Comparison of ENCODE assay signal across 8 mouse cellular contexts in the genomic region with DNA sequence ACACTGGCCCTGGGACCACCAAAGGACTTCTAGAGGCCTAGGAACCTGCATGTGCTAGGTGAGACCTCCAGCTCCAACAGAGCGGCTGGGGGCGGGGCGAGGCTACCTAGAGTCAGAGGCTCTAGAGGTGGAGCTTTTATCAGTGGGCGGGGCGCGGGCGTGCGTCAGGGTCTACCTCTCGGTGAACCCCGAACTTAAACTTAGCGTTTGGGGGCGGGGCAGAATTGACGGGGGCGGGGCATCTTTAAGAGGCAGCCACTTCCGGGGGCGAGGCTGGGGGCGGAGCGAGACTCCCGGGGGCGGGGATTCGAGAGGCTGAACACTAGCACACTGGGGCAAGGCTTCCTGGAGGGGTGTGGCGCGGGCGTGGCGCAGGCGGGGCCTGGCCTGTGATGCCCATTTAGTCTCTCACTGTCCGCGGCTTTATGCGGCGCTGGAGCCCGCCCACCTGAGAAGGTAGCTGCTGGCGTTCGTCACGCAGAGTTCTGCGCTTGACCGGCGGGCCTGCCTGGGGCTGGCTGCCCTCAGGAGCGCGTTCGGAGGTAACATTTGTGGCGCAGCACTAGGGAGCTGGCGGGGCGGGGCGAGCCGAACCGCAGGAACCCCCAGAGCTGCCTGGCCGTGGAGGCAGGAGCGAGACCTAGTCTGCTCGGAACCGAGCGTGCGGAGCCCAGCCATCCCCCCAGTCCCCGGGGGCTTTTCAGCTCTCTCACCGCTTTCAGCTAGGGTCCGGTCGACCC. TPM values are rescaled to one million over a fixed set of nuclear protein-coding genes. Genes with fewer than 3 reads are reported as not detected.
DNase-seq lines count a peak whose midpoint lies in the region; ATAC-seq and TF ChIP-seq lines count a peak whose summit lies in the region.

A gene (plus strand): TSS at position 392 of the 740 bp plus-strand sequence.

- H3K27me3 ChIP-seq in embryonic facial prominence, embryonic 12.5 days, result no peaks in the 10 kb centered on the region
- no peaks in the 10 kb centered on the region for H3K27me3 ChIP-seq in intestine, postnatal 0 days (replicated peaks; ENCODE audit: control insufficient read depth, insufficient read depth, low read length)
- no peaks in the 10 kb centered on the region for H3K27me3 ChIP-seq in midbrain, embryonic 10.5 days (ENCODE audit: low read depth, poor library complexity, severe bottlenecking)

- ATAC-seq in embryonic facial prominence, embryonic 12.5 days (ENCODE audit: insufficient number of reproducible peaks, insufficient read depth, low FRiP score, low TSS enrichment), result peak; percentile 98
- peak; percentile 96 for ATAC-seq in granulocyte monocyte progenitor cell, adult 5-6 weeks (replicated peaks; ENCODE audit: poor library complexity, severe bottlenecking)
- peak; percentile 100 for ATAC-seq in intestine, postnatal 0 days

- no peak for TF ChIP-seq CTCF in intestine, postnatal 0 days (IDR thresholded peaks at IDR 0.05; ENCODE audit: low read depth)

- H3K4me1 ChIP-seq in embryonic facial prominence, embryonic 12.5 days, result no peaks in the 10 kb centered on the region
- no peaks in the 10 kb centered on the region for H3K4me1 ChIP-seq in intestine, postnatal 0 days (replicated peaks; ENCODE audit: control insufficient read depth, insufficient read depth, low read length)
- H3K4me1 ChIP-seq in midbrain, embryonic 10.5 days, result peaks cover 13% of the 10 kb centered on the region

- intact Hi-C loops in left cerebral cortex, postnatal 36 days (cut with DNase I), result no loop called here

- peak; percentile 96 to 98 for DNase-seq in adrenal gland, postnatal 36 days
- peak; percentile 89 for DNase-seq in left cerebral cortex, postnatal 36 days (ENCODE audit: low spot score in 2 of 2)
- peak; percentile 92 for DNase-seq in midbrain, embryonic 10.5 days (ENCODE audit: low spot score)
- peak; percentile 91 to 92 for DNase-seq in right cerebral cortex, postnatal 36 days (ENCODE audit: low spot score in 2 of 2)
- DNase-seq in urinary bladder, postnatal 4 days (ENCODE audit: low spot score in 2 of 2), result peak; percentile 87 to 95

- no peaks in the 10 kb centered on the region for H3K36me3 ChIP-seq in embryonic facial prominence, embryonic 12.5 days
- H3K36me3 ChIP-seq in intestine, postnatal 0 days (ENCODE audit: control insufficient read depth, insufficient read depth), result no peaks in the 10 kb centered on the region
- H3K36me3 ChIP-seq in midbrain, embryonic 10.5 days, result no peaks in the 10 kb centered on the region

- peak within 1 kb of the TSS; percentile 89 for H3K4me2 ChIP-seq in embryonic facial prominence, embryonic 12.5 days (replicated peaks)
- peak within 1 kb of the TSS; percentile 96 for H3K4me2 ChIP-seq in intestine, postnatal 0 days (replicated peaks; ENCODE audit: low read depth)

- WGBS in embryonic facial prominence, embryonic 12.5 days, result 1% methylated on average over 56 of the region's 56 CpGs
- under 1% methylated on average over 56 of the region's 56 CpGs for WGBS in intestine, postnatal 0 days
- under 1% methylated on average over 56 of the region's 56 CpGs for whole genome bisulfite sequencing in midbrain, embryonic 10.5 days

- H3K27ac ChIP-seq in embryonic facial prominence, embryonic 12.5 days, result peak within 1 kb of the TSS; percentile 60; the same call in 1 of the 2 replicates
- peak within 1 kb of the TSS; percentile 46; the same call in 1 of the 2 replicates for H3K27ac ChIP-seq in intestine, postnatal 0 days (ENCODE audit: low read depth, low read length)
- H3K27ac ChIP-seq in midbrain, embryonic 10.5 days (replicated peaks), result peak within 1 kb of the TSS; percentile 78

- H3K9ac ChIP-seq in embryonic facial prominence, embryonic 12.5 days, result peak within 1 kb of the TSS; percentile 62
- H3K9ac ChIP-seq in intestine, postnatal 0 days (ENCODE audit: low read depth, low read length), result peak within 1 kb of the TSS; percentile 52

- peak within 1 kb of the TSS; percentile 70 for H3K4me3 ChIP-seq in embryonic facial prominence, embryonic 12.5 days
- peak within 1 kb of the TSS; percentile 67 for H3K4me3 ChIP-seq in intestine, postnatal 0 days (ENCODE audit: low read depth, low read length)
- H3K4me3 ChIP-seq in midbrain, embryonic 10.5 days, result peak within 1 kb of the TSS; percentile 80

- H3K9me3 ChIP-seq in embryonic facial prominence, embryonic 12.5 days, result no peaks in the 10 kb centered on the region
- no peaks in the 10 kb centered on the region for H3K9me3 ChIP-seq in intestine, postnatal 0 days (ENCODE audit: control insufficient read depth)
- no peaks in the 10 kb centered on the region for H3K9me3 ChIP-seq in midbrain, embryonic 10.5 days (replicated peaks)

RNA-seq across cellular contexts. Expression of the gene that starts here (rescaled TPM):
- total RNA-seq in adrenal gland, postnatal 36 days (2021), result 1 to 10 TPM; 2.0 to 5.5 TPM
- 2.8 and 3.4 TPM in 2 replicates for polyA plus RNA-seq in embryonic facial prominence, embryonic 12.5 days (2016; fragmentation: Nextera tagmentation; extraction: Ambion mirVana)
- total RNA-seq in granulocyte monocyte progenitor cell, adult 5-6 weeks (2014; fragmentation: Nextera tagmentation), result 1.3 TPM in 1 of 2 replicates, not detected in the other
- total RNA-seq in granulocyte monocyte progenitor cell, adult 5-6 weeks (2017), result 0.22 and 0.57 TPM in 2 replicates
- 3.7 and 4.0 TPM in 2 replicates for polyA plus RNA-seq in intestine, postnatal 0 days (2015; fragmentation: Nextera tagmentation; extraction: Ambion mirVana)
- total RNA-seq in left cerebral cortex, postnatal 36 days (2021), result 1 to 10 TPM; 6.6 to 6.8 TPM
- polyA plus RNA-seq in midbrain, embryonic 10.5 days (2016; fragmentation: Nextera tagmentation; extraction: Ambion mirVana), result 1.4 and 1.6 TPM in 2 replicates

Comparison
In these comparisons a context has a peak if more than half of its experiments do, and no peak if none do; other contexts are left out.
1. Peak in every context shown above with its lines: DNase-seq, ATAC-seq, H3K4me3 ChIP-seq and H3K27ac ChIP-seq.